Mouse (Mus musculus) heart, postnatal 0 days (tissue): ENCODE data around the gene A030003K21Rik.

ENCODE experiments used
- CTCF ChIP-seq: IDR thresholded peaks from 2 replicates; pipeline ENCODE4 v1.5.1; 2016; ENCODE audit warnings: antibody characterized with exemption, control low read depth, low read depth
- EP300 ChIP-seq: IDR thresholded peaks from 2 replicates; pipeline ENCODE4 v1.6.1; 2016; ENCODE audit warnings: antibody characterized with exemption, low read depth

- TF ChIP-seq CTCF = no peak
- no peak for TF ChIP-seq EP300
These were observed 48.4 kb upstream of the A030003K21Rik start for GRCm38 (mm10) chr1:82991596-82991995.
